Mouse (Mus musculus) limb, embryonic 15.5 days (tissue): ENCODE data around the gene Gm10842. TPM values are rescaled to one million over a fixed set of nuclear protein-coding genes. Genes with fewer than 3 reads are reported as not detected.

Experiments
- ATAC-seq: fragments of 200-750 bp; cut with Nextera tagmentation; 2 replicates; pipeline ENCODE4 v1.8.0; 2017; ENCODE audit warnings: low read depth, moderate TSS enrichment; ENCODE audit not compliant: insufficient number of reproducible peaks, low FRiP score, low TSS enrichment
- H3K27ac ChIP-seq: fragments of 300-500 bp; sonication (generic); 2 replicates; pipeline ENCODE4 v1.5.1; 2015; ENCODE audit warnings: moderate library complexity, mild to moderate bottlenecking, inconsistent platforms
- H3K27me3 ChIP-seq: fragments of 300-500 bp; sonication (generic); 2 replicates; pipeline ENCODE4 v1.6.1; 2015; ENCODE audit warnings: inconsistent platforms
- H3K36me3 ChIP-seq: fragments of 300-500 bp; sonication (generic); 2 replicates; pipeline ENCODE4 v1.6.1; 2015; ENCODE audit warnings: inconsistent platforms
- H3K4me1 ChIP-seq: fragments of 300-500 bp; sonication (generic); 2 replicates; pipeline ENCODE4 v1.6.1; 2015; ENCODE audit warnings: inconsistent platforms
- H3K4me2 ChIP-seq: fragments of 300-500 bp; sonication (generic); 2 replicates; pipeline ENCODE4 v1.6.1; 2015; ENCODE audit warnings: mild to moderate bottlenecking, inconsistent platforms
- H3K4me3 ChIP-seq: fragments of 300-500 bp; sonication (generic); 2 replicates; pipeline ENCODE4 v1.5.1; 2015; ENCODE audit warnings: mild to moderate bottlenecking, inconsistent platforms
- H3K9ac ChIP-seq: fragments of 300-500 bp; sonication (generic); 2 replicates; pipeline ENCODE4 v1.6.1; 2015; ENCODE audit warnings: inconsistent platforms
- H3K9me3 ChIP-seq: fragments of 300-500 bp; sonication (generic); 2 replicates; pipeline ENCODE4 v1.6.1; 2016; ENCODE audit warnings: inconsistent platforms
- WGBS: fragments of 180-500 bp; shearing (Covaris S2); methylation state at CpG from one replicate; pipeline ENCODE4 v1.1.7; 2015; 5-methylcytosine and 5-hydroxymethylcytosine counted together
- polyA plus RNA-seq: library from polyadenylated mRNA; unstranded; fragments of >200 nt; fragmentation: Nextera tagmentation; extraction: Ambion mirVana; gene quantifications from 2 replicates; pipeline ENCODE4 v1.2.1, GENCODE M21; 2015

The Gm10842 gene
- polyA plus RNA-seq, 1 experiment from 2014 or later: not detected

DNA sequence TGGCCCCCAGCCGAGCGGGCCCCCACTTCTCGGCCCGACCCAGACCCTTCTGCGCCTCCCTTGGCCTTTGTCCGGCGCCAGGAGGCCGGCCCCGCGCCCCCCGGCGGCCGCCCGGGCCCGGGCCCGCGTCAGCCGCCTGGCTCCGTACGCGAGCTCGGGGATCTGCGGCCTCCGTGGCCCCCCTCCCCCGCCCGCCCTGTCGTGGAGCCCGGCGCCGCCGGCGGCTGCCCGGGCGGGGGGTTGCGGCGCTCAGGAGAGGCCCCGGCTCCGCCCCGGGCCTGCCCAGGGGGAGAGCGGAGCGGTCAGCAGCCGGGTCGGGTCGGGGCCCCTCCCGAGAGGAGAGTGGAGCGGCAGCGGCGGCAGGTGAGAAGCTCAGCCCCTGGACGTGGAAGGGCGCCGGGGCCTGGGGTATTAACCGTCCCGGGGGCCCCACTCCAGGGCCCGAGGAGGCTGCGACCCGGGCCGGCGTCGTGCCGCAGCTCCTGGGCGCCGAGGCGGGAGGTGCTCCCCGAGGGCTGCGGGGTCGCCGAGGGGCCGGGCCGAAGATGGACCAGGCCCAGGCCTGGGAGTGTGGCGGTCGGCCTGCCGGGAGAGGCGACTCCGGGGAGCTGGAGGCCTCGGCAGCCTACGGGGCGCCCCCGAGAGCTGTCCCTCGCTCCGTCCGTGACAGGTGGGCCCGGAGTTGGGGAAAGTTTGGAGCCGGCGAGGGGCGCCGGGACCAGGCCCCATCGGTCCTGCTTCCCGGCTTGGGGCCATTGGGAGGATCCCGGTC lies 35.2 kb downstream of the Gm10842 start:
- ATAC-seq: peak; percentile 7; the same call in 1 of the 2 replicates
- Histone ChIP-seq H3K4me2 (peak overlapping the region; percentile 47), H3K9me3 (no peaks in the 10 kb centered on the region), H3K4me1 (peaks cover 14% of the 10 kb centered on the region), H3K4me3 (peak overlapping the region; percentile 93), H3K27me3 (no peaks in the 10 kb centered on the region), H3K27ac (peak overlapping the region; percentile 97), H3K36me3 (peaks cover 19% of the 10 kb centered on the region), H3K9ac (peak overlapping the region; percentile 98)
- WGBS: under 1% methylated on average over 60 of the region's 89 CpGs

DNA sequence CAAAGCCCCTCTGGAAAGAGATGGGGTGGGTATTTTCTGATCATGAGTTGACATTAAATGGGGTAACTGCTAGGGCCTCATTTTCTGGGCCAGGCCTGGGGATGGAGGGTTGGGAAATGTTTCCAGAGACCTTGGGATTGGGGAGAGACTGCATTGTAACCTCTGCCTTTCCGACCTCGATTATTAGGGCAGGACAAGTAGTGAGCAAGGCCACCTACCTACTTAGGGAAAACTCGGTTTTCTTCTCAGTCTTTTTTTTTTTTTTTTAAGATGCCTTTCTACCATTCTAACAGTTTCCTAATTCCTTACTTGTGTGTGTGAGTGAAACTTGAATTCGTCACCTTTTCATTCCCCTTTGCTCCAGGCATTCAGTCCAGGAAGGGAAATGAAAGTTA lies 35.8 kb downstream of the Gm10842 start:
- H3K4me3 ChIP-seq: peak overlapping the region; percentile 93
- H3K27me3 ChIP-seq: no peaks in the 10 kb centered on the region
- peak overlapping the region; percentile 97 for H3K27ac ChIP-seq
- H3K9ac ChIP-seq: peak overlapping the region; percentile 98
- WGBS: 2% methylated on average over 4 of the region's 4 CpGs
- no peak for ATAC-seq
- peaks cover 19% of the 10 kb centered on the region for H3K36me3 ChIP-seq
- H3K4me1 ChIP-seq: peaks cover 14% of the 10 kb centered on the region
- no peaks in the 10 kb centered on the region for H3K9me3 ChIP-seq
- H3K4me2 ChIP-seq: peak overlapping the region; percentile 47

- no peak overlapping the region for H3K4me3 ChIP-seq
- no peaks in the 10 kb centered on the region for H3K27me3 ChIP-seq
- peaks cover 13% of the 10 kb centered on the region for H3K4me1 ChIP-seq
- no peak overlapping the region for H3K4me2 ChIP-seq
- H3K36me3 ChIP-seq: peaks cover 22% of the 10 kb centered on the region
- ATAC-seq: no peak
- H3K27ac ChIP-seq: no peak overlapping the region
- H3K9me3 ChIP-seq: no peaks in the 10 kb centered on the region
- WGBS: 90% methylated on average over 3 of the region's 3 CpGs
- no peak overlapping the region for H3K9ac ChIP-seq
These were observed 38.0 kb downstream of the Gm10842 start for GRCm38 (mm10) chr11:105184678-105185077.

- no peaks in the 10 kb centered on the region for H3K27me3 ChIP-seq
- no peaks in the 10 kb centered on the region for H3K4me1 ChIP-seq
- H3K27ac ChIP-seq: no peak overlapping the region
- H3K36me3 ChIP-seq: peaks cover 23% of the 10 kb centered on the region
- H3K4me3 ChIP-seq: no peak overlapping the region
- no peaks in the 10 kb centered on the region for H3K9me3 ChIP-seq
- no peak overlapping the region for H3K4me2 ChIP-seq
- H3K9ac ChIP-seq: no peak overlapping the region
- WGBS: 86% methylated on average over 3 of the region's 3 CpGs
- no peak for ATAC-seq
These were observed 45.5 kb downstream of the Gm10842 start for GRCm38 (mm10) chr11:105192186-105192585.

Other genes with a start within 250 kb of the Gm10842 start
- gene Efcab3, start 83.3 kb upstream of the Gm10842 start, polyA plus RNA-seq: not detected in 2 replicates
- gene Mettl2, start 20.5 kb upstream of the Gm10842 start, polyA plus RNA-seq: 37.8 and 38.5 TPM in 2 replicates
- gene Tlk2, start 31.9 kb downstream of the Gm10842 start, polyA plus RNA-seq: 14.2 and 16.3 TPM in 2 replicates
- 31.0 and 33.6 TPM in 2 replicates for gene Mrc2, start 145.8 kb downstream of the Gm10842 start, polyA plus RNA-seq